Mouse (Mus musculus) neural tube, embryonic 14.5 days (tissue): ENCODE data around the gene Armh3. TPM values are rescaled to one million over a fixed set of nuclear protein-coding genes. Genes with fewer than 3 reads are reported as not detected.
A peak's percentile ranks its signal among the peaks of the same experiment; 100 is the strongest.
"Not testable (repeated sequence)": the region's sequence is repeated elsewhere in the genome, so short reads cannot be mapped to it uniquely, and the experiment has no call there.

ENCODE experiments used
- ATAC-seq: fragments of 200-750 bp; cut with Nextera tagmentation; 2 replicates; pipeline ENCODE4 v1.8.0; 2017; ENCODE audit warnings: low read depth, mild to moderate bottlenecking, moderate TSS enrichment, moderate library complexity
- H3K27ac ChIP-seq: fragments of 300-500 bp; sonication (generic); 2 replicates; pipeline ENCODE4 v1.5.1; 2014; ENCODE audit warnings: low read depth, mild to moderate bottlenecking, control low read depth, low read length, moderate library complexity, mixed read lengths
- H3K27me3 ChIP-seq: fragments of 300-500 bp; sonication (generic); 2 replicates; pipeline ENCODE4 v1.6.1; 2014; ENCODE audit warnings: low read length; ENCODE audit not compliant: control insufficient read depth, insufficient read depth
- H3K36me3 ChIP-seq: fragments of 300-500 bp; sonication (generic); 2 replicates; pipeline ENCODE4 v1.6.1; 2014; ENCODE audit warnings: low read length, mixed read lengths; ENCODE audit not compliant: control insufficient read depth, insufficient read depth
- H3K4me1 ChIP-seq: fragments of 300-500 bp; sonication (generic); 2 replicates; pipeline ENCODE4 v1.6.1; 2014; ENCODE audit warnings: low read length; ENCODE audit not compliant: control insufficient read depth, insufficient read depth
- H3K4me2 ChIP-seq: fragments of 300-500 bp; sonication (generic); 2 replicates; pipeline ENCODE4 v1.6.1; 2014; ENCODE audit warnings: mild to moderate bottlenecking, low read depth, low read length, control low read depth
- H3K4me3 ChIP-seq: fragments of 300-500 bp; sonication (generic); 2 replicates; pipeline ENCODE4 v1.5.1; 2014; ENCODE audit warnings: low read depth, low read length, control low read depth, mixed read lengths
- H3K9ac ChIP-seq: fragments of 300-500 bp; sonication (generic); replicated peaks from 2 replicates; pipeline ENCODE4 v1.6.1; 2014; ENCODE audit warnings: low read depth, mild to moderate bottlenecking, control low read depth, low read length, mixed read lengths
- H3K9me3 ChIP-seq: fragments of 300-500 bp; sonication (generic); 2 replicates; pipeline ENCODE4 v1.6.1; 2016; ENCODE audit warnings: low read length; ENCODE audit not compliant: control insufficient read depth
- WGBS: fragments of 180-500 bp; shearing (Covaris S2); extraction: QIAGEN DNeasy Blood & Tissue Kit; methylation state at CpG from one replicate; pipeline ENCODE4 v1.1.7; 2014; 5-methylcytosine and 5-hydroxymethylcytosine counted together
- polyA plus RNA-seq: library from polyadenylated mRNA; unstranded; fragments of >200 nt; fragmentation: Nextera tagmentation; extraction: Ambion mirVana; gene quantifications from 2 replicates; pipeline ENCODE4 v1.2.1, GENCODE M21; 2014

Gene Armh3
- polyA plus RNA-seq, 1 experiment from 2014 or later, result 22.5 TPM

GRCm38 (mm10) chr19:45999378-45999777 lies 1.1 kb upstream of the Armh3 start:
- WGBS, result 71% methylated on average over 1 of the region's 1 CpGs
- H3K4me3 ChIP-seq, result no peak overlapping the region
- ATAC-seq, result no peak

GRCm38 (mm10) chr19:45998694-45999217 lies 468 bp upstream of the Armh3 start:
- Histone ChIP-seq H3K4me3 (peak overlapping the region; percentile 86), H3K36me3 (no peaks in the 10 kb centered on the region), H3K4me1 (peaks cover 3% of the 10 kb centered on the region; the same call in 1 of the 2 replicates), H3K4me2 (peak overlapping the region; percentile 64), H3K9me3 (no peaks in the 10 kb centered on the region), H3K27ac (no peak overlapping the region), H3K9ac (peak overlapping the region; percentile 90; the same call in 1 of the 2 replicates), H3K27me3 (0 out of 2 replicates have a peak, but pooled peaks cover 3% of the 10 kb centered on the region)
- ATAC-seq, result peak; percentile 42
- 14% methylated on average over 8 of the region's 8 CpGs for WGBS

More at GRCm38 (mm10) chr19:45999378-45999777, 1.1 kb upstream of the Armh3 start:
- Histone ChIP-seq H3K4me1 (peaks cover 3% of the 10 kb centered on the region; the same call in 1 of the 2 replicates), H3K36me3 (no peaks in the 10 kb centered on the region), H3K27ac (no peak overlapping the region), H3K27me3 (0 out of 2 replicates have a peak, but pooled peaks cover 3% of the 10 kb centered on the region), H3K4me2 (no peak overlapping the region; the same call in 1 of the 2 replicates), H3K9me3 (no peaks in the 10 kb centered on the region), H3K9ac (no peak overlapping the region)

DNA sequence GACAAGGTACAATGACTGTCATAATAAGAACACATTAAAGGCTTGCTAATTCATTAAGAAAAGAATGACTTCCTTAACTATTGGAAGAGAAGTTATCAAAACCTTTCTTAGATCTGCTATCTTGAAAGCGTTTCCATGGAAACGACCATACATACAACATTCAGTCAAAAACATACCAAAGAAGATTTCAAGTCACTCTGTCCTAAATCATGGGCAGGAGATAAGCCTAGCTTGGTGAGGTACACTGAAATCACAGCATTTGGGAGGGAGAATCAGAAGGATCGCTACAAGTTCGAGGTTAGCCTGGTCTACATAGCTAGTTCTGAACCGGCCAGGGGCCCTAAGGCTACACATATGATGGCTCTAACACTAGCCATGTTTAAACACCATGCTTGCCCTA lies 923 bp downstream of the Armh3 start:
- no peak for ATAC-seq
- 71% methylated on average over 5 of the region's 5 CpGs for WGBS
- no peaks in the 10 kb centered on the region for H3K36me3 ChIP-seq
- peak overlapping the region; percentile 64 for H3K4me2 ChIP-seq
- H3K27ac ChIP-seq, result no peak overlapping the region; the same call in 1 of the 2 replicates
- peak overlapping the region; percentile 90; the same call in 1 of the 2 replicates for H3K9ac ChIP-seq
- peak overlapping the region; percentile 86 for H3K4me3 ChIP-seq
- 0 out of 2 replicates have a peak, but pooled peaks cover 2% of the 10 kb centered on the region for H3K27me3 ChIP-seq
- peaks cover 3% of the 10 kb centered on the region; the same call in 1 of the 2 replicates for H3K4me1 ChIP-seq
- H3K9me3 ChIP-seq, result no peaks in the 10 kb centered on the region

GRCm38 (mm10) chr19:45993981-45994737 lies 4.1 kb downstream of the Armh3 start:
- no peak overlapping the region for H3K9ac ChIP-seq
- ATAC-seq, result no peak
- H3K27ac ChIP-seq, result no peak overlapping the region
- no peaks in the 10 kb centered on the region for H3K27me3 ChIP-seq
- no peak overlapping the region for H3K4me3 ChIP-seq
- no peaks in the 10 kb centered on the region for H3K9me3 ChIP-seq
- H3K36me3 ChIP-seq, result no peaks in the 10 kb centered on the region
- 96% methylated on average over 13 of the region's 13 CpGs for WGBS
- no peak overlapping the region for H3K4me2 ChIP-seq
- peaks cover 3% of the 10 kb centered on the region; the same call in 1 of the 2 replicates for H3K4me1 ChIP-seq

- H3K4me2 ChIP-seq, H3K27ac ChIP-seq, H3K36me3 ChIP-seq, H3K4me1 ChIP-seq, ATAC-seq, H3K27me3 ChIP-seq, H3K9me3 ChIP-seq, H3K4me3 ChIP-seq, H3K9ac ChIP-seq: not testable (repeated sequence)
- WGBS, result 90% methylated on average over 6 of the region's 6 CpGs
Observed at GRCm38 (mm10) chr19:45993441-45993840, 4.8 kb downstream of the Armh3 start.

DNA sequence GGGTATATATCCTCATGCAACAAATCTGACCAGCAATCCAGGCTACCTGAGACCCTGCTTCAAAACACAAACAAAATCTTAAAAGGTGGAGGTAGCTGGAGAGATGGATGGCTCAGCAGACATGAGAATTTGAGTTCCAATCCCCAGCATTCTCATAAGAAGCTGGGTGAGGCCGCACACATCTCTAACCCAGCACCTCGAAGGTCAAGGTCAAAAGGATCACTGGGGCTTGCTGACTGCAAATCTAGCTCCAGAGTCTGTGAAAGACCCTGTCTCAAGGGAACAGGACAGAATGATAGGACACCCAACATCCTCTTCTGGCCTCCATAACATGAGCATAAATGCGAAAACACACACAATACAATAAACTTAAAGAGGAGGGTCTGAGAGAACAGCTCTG lies 7.1 kb downstream of the Armh3 start:
- Histone ChIP-seq H3K4me3 (no peak overlapping the region), H3K9me3 (no peaks in the 10 kb centered on the region), H3K4me2 (no peak overlapping the region), H3K36me3 (no peaks in the 10 kb centered on the region), H3K9ac (no peak overlapping the region), H3K27ac (no peak overlapping the region), H3K27me3 (no peaks in the 10 kb centered on the region), H3K4me1 (no peaks in the 10 kb centered on the region)
- no peak for ATAC-seq
- WGBS, result 96% methylated on average over 3 of the region's 3 CpGs

DNA sequence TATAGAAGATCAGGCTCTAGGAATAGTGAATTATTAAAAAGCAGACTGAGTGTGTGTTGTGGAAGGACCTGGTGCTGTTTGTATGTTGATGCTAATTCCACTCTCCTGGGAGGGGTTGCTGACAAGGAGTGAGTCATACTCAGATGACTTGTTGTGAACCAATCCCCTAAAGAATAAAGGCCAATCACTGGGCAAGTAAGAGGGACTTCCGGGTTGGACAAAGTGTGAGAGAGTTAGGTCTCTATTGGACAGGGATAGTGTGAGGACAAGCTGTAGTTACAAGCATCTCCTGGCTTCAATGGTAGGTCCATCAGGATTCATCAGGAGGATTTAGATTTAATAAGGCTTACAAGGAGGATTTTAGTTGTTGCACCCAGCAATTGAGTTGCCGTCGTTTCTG lies 10.1 kb downstream of the Armh3 start:
- no peak overlapping the region for H3K4me3 ChIP-seq

GRCm38 (mm10) chr19:45984379-45984778 lies 13.9 kb downstream of the Armh3 start:
- H3K4me3 ChIP-seq, result no peak overlapping the region
- no peak for ATAC-seq

More for the DNA sequence above, 10.1 kb downstream of the Armh3 start:
- no peaks in the 10 kb centered on the region for H3K36me3 ChIP-seq
- ATAC-seq, result no peak
- no peaks in the 10 kb centered on the region for H3K4me1 ChIP-seq
- 91% methylated on average over 3 of the region's 3 CpGs for WGBS
- no peaks in the 10 kb centered on the region for H3K9me3 ChIP-seq
- no peak overlapping the region for H3K4me2 ChIP-seq
- no peak overlapping the region for H3K27ac ChIP-seq
- no peaks in the 10 kb centered on the region for H3K27me3 ChIP-seq
- H3K9ac ChIP-seq, result no peak overlapping the region

GRCm38 (mm10) chr19:45960770-45961169 lies 37.5 kb downstream of the Armh3 start:
- no peak for ATAC-seq
- H3K27ac ChIP-seq, result no peak overlapping the region
- H3K36me3 ChIP-seq, result peaks cover 9% of the 10 kb centered on the region
- peaks cover 6% of the 10 kb centered on the region; the same call in 1 of the 2 replicates for H3K4me1 ChIP-seq
- no peaks in the 10 kb centered on the region for H3K9me3 ChIP-seq
- H3K27me3 ChIP-seq, result no peaks in the 10 kb centered on the region
- H3K4me2 ChIP-seq, result no peak overlapping the region
- 5% methylated on average over 5 of the region's 5 CpGs for WGBS
- no peak overlapping the region for H3K4me3 ChIP-seq
- no peak overlapping the region for H3K9ac ChIP-seq

More at GRCm38 (mm10) chr19:45984379-45984778, 13.9 kb downstream of the Armh3 start:
- no peak overlapping the region for H3K9ac ChIP-seq
- H3K36me3 ChIP-seq, result no peaks in the 10 kb centered on the region
- no peak overlapping the region for H3K4me2 ChIP-seq
- H3K4me1 ChIP-seq, result no peaks in the 10 kb centered on the region
- H3K9me3 ChIP-seq, result no peaks in the 10 kb centered on the region
- H3K27ac ChIP-seq, result no peak overlapping the region
- no peaks in the 10 kb centered on the region for H3K27me3 ChIP-seq
